8 mouse cellular contexts compared by ENCODE assay signal in the genomic region with DNA sequence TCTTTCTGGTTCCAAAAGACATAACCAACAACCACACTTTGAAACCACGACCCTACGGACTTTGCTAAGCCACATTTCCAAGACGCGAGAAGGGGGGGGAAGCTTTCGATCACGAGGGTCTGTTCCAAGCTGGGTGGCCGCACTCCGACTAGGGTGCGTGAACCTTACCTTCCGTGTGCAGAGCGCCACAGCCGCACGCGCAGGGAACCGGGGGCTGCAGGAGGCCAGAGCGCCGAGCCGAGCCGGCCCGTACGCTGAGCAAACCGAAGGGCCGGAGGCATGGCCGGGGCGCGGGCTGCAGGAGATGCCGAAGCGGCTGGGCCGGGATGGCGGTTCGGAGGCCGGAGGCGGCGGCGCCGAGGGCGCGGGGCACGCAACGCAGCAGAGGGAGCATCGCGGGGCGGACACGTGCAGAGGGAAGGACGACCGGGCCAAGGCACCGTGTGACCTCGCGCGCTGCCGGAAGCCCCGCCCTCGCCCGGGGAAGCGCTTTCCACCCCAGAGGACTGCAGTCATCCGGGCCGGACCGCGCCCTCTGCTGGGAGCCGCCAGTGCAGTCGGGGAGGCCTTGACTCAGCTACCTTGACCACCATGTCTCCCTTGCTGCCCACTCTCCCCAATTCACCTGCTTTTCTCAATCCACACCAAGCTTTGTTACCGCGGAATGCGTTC. TPM values are rescaled to one million over a fixed set of nuclear protein-coding genes. Genes with fewer than 3 reads are reported as not detected.
DNase-seq lines count a peak whose midpoint lies in the region; ATAC-seq lines count a peak whose summit lies in the region.

C1qbp (minus strand) TSS at position 470 of the 672 bp plus-strand sequence.

- peak; percentile 94 to 98 for DNase-seq in adrenal gland, adult (ENCODE audit: inconsistent age in 2 of 2, low spot score in 1 of 2)
- DNase-seq in embryo, embryonic 10 days (ENCODE audit: low spot score): peak; percentile 94
- peak; percentile 99 for DNase-seq in gastrocnemius, postnatal 10 days
- peak; percentile 93 for DNase-seq in induced T-regulatory cell, adult 2 months (ENCODE audit: low read depth)
- peak; percentile 89 to 93 for DNase-seq in left cerebral cortex, adult 8-10 months (ENCODE audit: low spot score in 2 of 2)
- DNase-seq in right cerebral cortex, adult 18-20 months: peak; percentile 95
- DNase-seq in urinary bladder, adult 2 months (ENCODE audit: low spot score): peak; percentile 97

- ATAC-seq in megakaryocyte, adult 5-6 weeks (ENCODE audit: poor library complexity, severe bottlenecking): peak; percentile 100

RNA-seq across cellular contexts. Expression of gene C1qbp, which starts in this region (rescaled TPM):
- 100 to 1,000 TPM; 158 to 183 TPM for total RNA-seq in gastrocnemius, postnatal 10 days (2021)
- 100 to 1,000 TPM; 104 to 113 (median 108) TPM for total RNA-seq in left cerebral cortex, adult 8-10 months (2022)
- total RNA-seq in megakaryocyte, adult 5-6 weeks (2015): 112 and 122 TPM in 2 replicates
- total RNA-seq in megakaryocyte, adult 5-6 weeks (2017): 18.3 and 25.8 TPM in 2 replicates
- 102 and 120 TPM in 2 replicates for polyA plus RNA-seq in urinary bladder, adult 2 months (2012; rRNA removed)

Comparison
In these comparisons a context has a peak if more than half of its experiments do, and no peak if none do; other contexts are left out.
1. Peak in every context shown above with its lines: DNase-seq and ATAC-seq.